ENCODE assay signal across 8 mouse cellular contexts in genomic region chr8:30915601-30916171, GRCm38 (mm10).
DNase-seq lines count a peak whose midpoint lies in the region; ATAC-seq and TF ChIP-seq lines count a peak whose summit lies in the region.

No protein-coding gene starts in this region.

- TF ChIP-seq CTCF in heart, postnatal 0 days (IDR thresholded peaks at IDR 0.05; ENCODE audit: low read depth), result no peak
- no peak for TF ChIP-seq CTCF in stomach, postnatal 0 days (IDR thresholded peaks at IDR 0.05; ENCODE audit: low read depth)

- peak; percentile 53; the same call in 1 of the 2 replicates for ATAC-seq in heart, postnatal 0 days (ENCODE audit: insufficient read depth, low read depth)
- ATAC-seq in stomach, postnatal 0 days (ENCODE audit: low FRiP score, low TSS enrichment), result no peak

- H3K36me3 ChIP-seq in heart, postnatal 0 days (replicated peaks; ENCODE audit: control insufficient read depth, insufficient read depth, low read length), result no peaks in the 10 kb centered on the region
- no peaks in the 10 kb centered on the region for H3K36me3 ChIP-seq in stomach, postnatal 0 days (ENCODE audit: control insufficient read depth, insufficient read depth, low read length)

- peak overlapping the region; percentile 47 for H3K4me3 ChIP-seq in heart, postnatal 0 days (ENCODE audit: low read depth, low read length)
- H3K4me3 ChIP-seq in stomach, postnatal 0 days (ENCODE audit: low read depth, low read length), result peak overlapping the region; percentile 36

- peak; percentile 75 to 77 for DNase-seq in cerebellum, postnatal 10 days
- no peak for DNase-seq in cerebellum, adult 11-12 months
- peak; percentile 48 for DNase-seq in embryo, embryonic 9.5 days (ENCODE audit: extremely low spot score)
- no peak for DNase-seq in heart, postnatal 0 days (ENCODE audit: low spot score)
- peak; percentile 24 for DNase-seq in left cerebral cortex, adult 11 months (ENCODE audit: low spot score)
- DNase-seq in mesoderm, embryonic 11.5 days (ENCODE audit: low read depth, low spot score), result peak; percentile 31
- DNase-seq in stomach, postnatal 0 days (ENCODE audit: low spot score), result peak; percentile 20
- no peak for DNase-seq in urinary bladder, postnatal 4 days (ENCODE audit: low spot score in 2 of 2)

- 10% methylated on average over 13 of the region's 13 CpGs for WGBS in heart, postnatal 0 days
- WGBS in stomach, postnatal 0 days, result 11% methylated on average over 13 of the region's 13 CpGs

- no peaks in the 10 kb centered on the region; the same call in 1 of the 2 replicates for H3K4me1 ChIP-seq in heart, postnatal 0 days (ENCODE audit: control insufficient read depth, insufficient read depth)
- no peaks in the 10 kb centered on the region for H3K4me1 ChIP-seq in stomach, postnatal 0 days (replicated peaks; ENCODE audit: control insufficient read depth, insufficient read depth)

- no peaks in the 10 kb centered on the region for H3K27me3 ChIP-seq in heart, postnatal 0 days (ENCODE audit: control insufficient read depth, insufficient read depth, low read length)
- no peaks in the 10 kb centered on the region for H3K27me3 ChIP-seq in stomach, postnatal 0 days (ENCODE audit: control insufficient read depth, insufficient read depth, low read length)

- TF ChIP-seq EP300 in heart, postnatal 0 days (IDR thresholded peaks at IDR 0.05; ENCODE audit: low read depth), result no peak
- no peak for TF ChIP-seq EP300 in stomach, postnatal 0 days (optimal IDR thresholded peaks at IDR 0.05)

- peak overlapping the region; percentile 84 for H3K4me2 ChIP-seq in heart, postnatal 0 days (ENCODE audit: low read depth, low read length)
- peak overlapping the region; percentile 63 for H3K4me2 ChIP-seq in stomach, postnatal 0 days (replicated peaks; ENCODE audit: low read depth)

- peak overlapping the region; percentile 35 for H3K9ac ChIP-seq in heart, postnatal 0 days (replicated peaks; ENCODE audit: low read depth, low read length)
- peak overlapping the region; percentile 45 for H3K9ac ChIP-seq in stomach, postnatal 0 days (ENCODE audit: low read length)

- no peaks in the 10 kb centered on the region for H3K9me3 ChIP-seq in heart, postnatal 0 days (replicated peaks; ENCODE audit: control insufficient read depth, low read length)
- no peaks in the 10 kb centered on the region for H3K9me3 ChIP-seq in stomach, postnatal 0 days (ENCODE audit: control insufficient read depth, low read length)

- no peak overlapping the region for H3K27ac ChIP-seq in heart, postnatal 0 days (ENCODE audit: low read depth)
- no peak overlapping the region for H3K27ac ChIP-seq in stomach, postnatal 0 days (replicated peaks)

Comparison
In these comparisons a context has a peak if more than half of its experiments do, and no peak if none do; other contexts are left out.
1. DNase-seq: peak in cerebellum, postnatal 10 days (2 of 2), embryo, embryonic 9.5 days (single experiment), left cerebral cortex, adult 11 months (single experiment), mesoderm, embryonic 11.5 days (single experiment) and stomach, postnatal 0 days (single experiment); none in cerebellum, adult 11-12 months (single experiment), heart, postnatal 0 days (single experiment) and urinary bladder, postnatal 4 days (0 of 2).